Mouse (Mus musculus) layer of hippocampus, adult 9-11 months (tissue): ENCODE data around the gene Fam178b.
A peak's percentile ranks its signal among the peaks of the same experiment; 100 is the strongest.
"Not testable (repeated sequence)": the region's sequence is repeated elsewhere in the genome, so short reads cannot be mapped to it uniquely, and the experiment has no call there.

Experiments used
- DNase-seq: peaks from one replicate; pipeline ENCODE4 v3.0.0; 2022

Gene Fam178b

DNA sequence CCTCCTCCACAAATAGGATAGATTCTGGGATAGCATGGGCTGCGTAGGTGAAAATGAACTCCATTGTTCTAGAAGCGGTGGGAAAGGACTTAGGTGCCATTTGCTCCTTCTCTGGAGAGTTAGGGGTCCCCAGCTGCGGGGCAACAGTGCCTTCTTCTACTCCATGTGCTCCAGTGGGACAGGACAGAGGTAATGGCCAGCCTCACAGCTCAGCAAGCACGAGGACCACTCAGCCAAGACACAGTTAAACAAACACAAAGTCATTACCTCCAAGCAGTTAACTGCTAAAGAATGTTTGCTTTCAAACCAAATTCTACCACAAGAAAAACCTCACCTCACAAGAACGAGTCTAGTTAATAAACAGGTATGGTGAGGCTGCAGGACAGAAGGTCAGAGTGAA lies 57.5 kb downstream of the Fam178b start:
- DNase-seq, result no peak

DNA sequence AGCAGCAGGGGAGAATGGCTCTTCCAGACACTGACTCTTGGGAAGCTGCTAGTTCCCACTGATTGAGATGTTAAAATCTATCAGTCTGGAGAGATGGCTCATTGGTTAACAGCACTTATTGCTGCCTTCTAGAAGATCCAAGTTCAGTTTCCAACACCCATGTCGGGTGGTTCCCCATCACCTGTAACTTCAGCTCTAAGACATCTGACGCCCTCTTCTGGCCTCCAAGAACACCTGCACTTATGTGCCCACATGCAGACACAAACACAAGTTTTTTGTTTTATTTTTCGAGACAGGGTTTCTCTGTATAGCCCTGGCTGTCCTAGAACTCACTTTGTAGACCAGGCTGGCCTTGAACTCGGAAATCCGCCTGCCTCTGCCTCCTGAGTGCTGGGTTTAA lies 67.0 kb downstream of the Fam178b start:
- DNase-seq, result not testable (repeated sequence)

DNA sequence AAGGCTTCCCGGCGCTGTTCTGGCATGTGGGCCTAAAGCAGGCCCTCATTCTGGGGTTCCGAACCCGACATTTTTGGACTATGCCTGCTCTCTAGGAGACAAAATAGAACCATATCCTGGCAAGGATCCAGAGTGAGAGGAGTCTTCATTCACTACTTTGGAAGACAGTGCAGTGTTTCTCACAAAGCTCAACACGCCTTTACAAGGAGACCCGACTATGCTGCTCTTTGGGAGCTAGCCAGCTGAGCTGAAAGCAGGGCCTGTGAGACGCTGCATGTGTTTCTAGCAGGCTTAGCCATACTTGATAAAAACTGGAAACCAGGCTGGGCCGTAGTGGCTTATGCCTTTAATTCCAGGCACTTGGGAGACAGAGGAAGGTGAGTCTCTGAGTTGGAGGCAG lies 67.8 kb downstream of the Fam178b start:
- DNase-seq, result no peak

DNA sequence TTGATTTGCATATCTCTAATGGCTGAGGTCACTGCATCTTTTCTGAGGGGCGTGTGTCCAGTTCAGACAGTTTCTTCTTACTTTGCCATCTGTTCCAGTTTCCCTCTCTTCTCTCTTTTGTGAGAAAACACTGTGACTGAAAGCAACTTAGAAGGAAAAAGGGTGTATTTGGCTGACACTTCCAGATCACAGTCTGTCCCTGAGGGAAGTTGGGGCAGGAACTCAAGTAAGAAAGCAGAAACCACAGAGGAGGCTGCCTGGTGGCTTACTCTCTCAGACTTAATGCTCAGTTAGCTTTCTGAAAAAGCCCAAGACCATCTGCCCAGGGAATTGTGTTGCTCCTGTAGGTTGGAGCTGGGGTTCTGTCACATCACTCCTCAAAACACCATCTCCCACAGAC lies 68.4 kb downstream of the Fam178b start:
- no peak for DNase-seq

GRCm38 (mm10) chr1:36613374-36613895 lies 69.5 kb downstream of the Fam178b start:
- no peak for DNase-seq

- no peak for DNase-seq
Measured at GRCm38 (mm10) chr1:36612362-36612761, 70.6 kb downstream of the Fam178b start.

- no peak for DNase-seq
Measured at GRCm38 (mm10) chr1:36611449-36612123, 71.4 kb downstream of the Fam178b start.

GRCm38 (mm10) chr1:36608211-36608610 lies 74.8 kb downstream of the Fam178b start:
- DNase-seq, result no peak

- peak; percentile 82 for DNase-seq
Measured at GRCm38 (mm10) chr1:36606951-36607350, 76.0 kb downstream of the Fam178b start.

GRCm38 (mm10) chr1:36604254-36605156 lies 78.5 kb downstream of the Fam178b start:
- DNase-seq, result peak; percentile 71

- peak; percentile 82 for DNase-seq
Measured at GRCm38 (mm10) chr1:36603361-36603760, 79.6 kb downstream of the Fam178b start.

GRCm38 (mm10) chr1:36602271-36602670 lies 80.7 kb downstream of the Fam178b start:
- no peak for DNase-seq

DNA sequence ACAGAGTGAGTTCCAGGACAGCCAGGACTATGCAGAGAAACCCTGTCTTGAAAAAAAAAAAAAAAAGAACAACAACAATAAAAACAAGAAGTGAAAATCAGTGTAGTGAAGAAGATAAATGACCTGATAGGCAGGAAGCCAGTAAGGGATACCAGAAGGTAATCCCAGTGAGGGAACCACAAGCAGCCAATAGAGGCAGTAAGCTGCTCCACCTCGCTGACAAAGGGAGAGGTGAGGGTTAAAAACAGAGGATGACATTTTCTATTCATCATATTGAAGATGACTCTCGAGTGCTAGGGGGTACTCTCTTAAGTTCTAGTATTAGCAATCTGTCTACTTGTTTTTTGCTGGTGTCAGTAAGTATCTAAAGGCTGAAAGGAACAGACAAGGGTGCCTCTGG lies 84.6 kb downstream of the Fam178b start:
- DNase-seq, result no peak

DNA sequence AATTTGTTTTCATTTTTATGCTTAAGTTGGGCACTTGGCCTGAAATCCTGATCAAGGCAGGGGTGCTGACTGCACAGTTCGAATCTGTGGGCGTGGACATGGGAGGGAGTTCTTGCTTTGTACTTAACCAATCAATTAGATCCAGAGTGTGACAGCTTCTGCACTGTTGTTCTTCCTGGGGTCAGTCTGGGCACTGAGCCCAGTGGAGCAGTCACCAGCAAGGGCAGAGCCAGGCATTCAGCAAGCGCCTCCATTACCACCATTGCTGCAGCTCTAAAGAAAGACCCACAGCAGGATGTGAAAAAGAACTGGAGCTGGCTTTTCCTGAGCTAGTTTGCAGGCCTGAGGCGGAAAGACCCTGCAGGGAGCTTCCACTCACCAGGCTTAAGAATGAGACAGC lies 86.9 kb downstream of the Fam178b start:
- peak; percentile 63 for DNase-seq

GRCm38 (mm10) chr1:36595167-36595931 lies 87.6 kb downstream of the Fam178b start:
- no peak for DNase-seq

- no peak for DNase-seq
Measured at GRCm38 (mm10) chr1:36593099-36593498, 89.9 kb downstream of the Fam178b start.

GRCm38 (mm10) chr1:36591408-36591807 lies 91.6 kb downstream of the Fam178b start:
- DNase-seq, result no peak

- no peak for DNase-seq
Measured at GRCm38 (mm10) chr1:36590664-36591063, 92.3 kb downstream of the Fam178b start.

- no peak for DNase-seq
Measured at GRCm38 (mm10) chr1:36589486-36589885, 93.5 kb downstream of the Fam178b start.

GRCm38 (mm10) chr1:36588476-36589450 lies 94.2 kb downstream of the Fam178b start:
- DNase-seq, result no peak

DNA sequence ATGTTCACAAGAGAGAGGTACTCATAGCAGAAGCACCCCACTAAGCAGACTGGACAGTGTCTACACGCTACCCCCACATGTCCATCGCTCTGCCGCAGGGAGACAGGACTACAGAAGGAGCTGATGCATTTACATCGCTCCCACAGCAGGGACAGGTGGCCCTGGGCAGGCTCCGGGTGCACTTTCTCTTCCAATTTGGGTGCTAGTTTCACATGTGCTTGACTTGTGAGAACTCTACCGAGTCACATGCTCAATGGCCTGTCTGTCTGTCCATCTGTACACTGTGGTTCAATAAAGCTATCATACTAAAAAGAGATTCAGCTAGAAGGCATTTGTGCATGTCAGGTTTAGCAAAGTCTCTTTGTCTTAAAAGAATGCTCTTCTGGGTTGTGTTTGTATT lies 95.1 kb downstream of the Fam178b start:
- no peak for DNase-seq

DNA sequence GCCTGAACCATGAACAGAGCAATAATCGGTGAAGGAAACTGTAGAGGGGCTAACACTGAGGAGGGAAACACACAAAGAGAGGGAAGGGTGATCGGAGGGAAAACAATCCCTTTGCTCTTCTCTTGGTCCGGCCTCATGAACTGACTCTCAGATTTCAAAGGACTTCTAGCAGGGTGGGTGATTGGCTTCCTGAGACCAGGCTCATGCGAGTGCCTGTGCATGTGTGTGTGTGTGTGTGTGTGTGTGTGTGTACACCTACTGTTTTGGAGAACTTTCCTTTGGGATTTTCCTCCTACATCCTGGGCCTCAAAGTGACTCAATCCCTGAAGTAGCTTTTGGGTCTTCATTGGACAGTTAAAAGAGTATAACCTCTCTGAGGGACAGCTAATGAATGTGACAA lies 96.7 kb downstream of the Fam178b start:
- DNase-seq, result no peak
